Mouse (Mus musculus) kidney, postnatal 36 days (tissue): Measurements from ENCODE around the gene Bcl6.

Experiments used
- DNase-seq, 2 experiments: peaks; one replicate each; pipeline ENCODE4 v3.0.0; 2021 to 2022; ENCODE audit warnings: mixed read lengths in 2 of 2

Gene Bcl6

DNA sequence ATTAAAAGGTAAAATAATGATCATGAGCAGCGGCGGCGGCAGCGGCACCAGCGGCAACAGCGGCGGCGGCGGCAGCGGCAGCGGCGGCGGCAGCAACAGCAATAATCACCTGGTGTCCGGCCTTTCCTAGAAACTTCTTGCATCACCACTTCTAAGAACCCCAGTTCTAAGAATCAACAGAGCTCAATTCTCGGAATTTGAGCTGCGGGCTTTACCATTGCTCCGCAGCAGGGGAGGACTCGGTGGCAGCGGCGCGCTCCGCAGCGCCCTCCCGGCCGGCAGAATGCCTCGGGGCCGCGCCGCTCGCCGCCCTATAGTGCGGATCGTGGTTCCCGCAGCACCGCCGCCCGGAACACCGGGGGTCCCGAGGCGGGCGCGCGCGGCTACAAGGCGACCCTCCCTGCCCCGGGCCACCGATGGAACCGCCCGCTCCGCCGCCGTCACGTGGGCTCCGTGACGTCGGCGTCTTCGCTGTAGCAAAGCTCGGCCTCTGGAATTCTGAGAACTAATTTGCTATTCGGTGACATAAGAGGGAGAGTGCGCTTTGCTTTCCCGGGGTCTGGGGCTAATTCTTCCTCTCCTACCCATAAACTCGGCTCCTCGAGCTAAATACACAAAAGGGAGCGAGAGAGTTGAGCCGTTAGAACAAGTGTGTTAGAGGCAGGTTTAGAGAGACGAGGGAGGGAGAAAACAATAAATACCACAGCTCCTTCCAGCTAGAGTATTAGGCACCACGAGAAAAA is at the start of gene Bcl6, which contains the start of gene Gm37419:
Bcl6 (minus strand) TSS at position 387 of the 743 bp plus-strand sequence.
Gm37419 (plus strand) TSS at position 17 of the 743 bp plus-strand sequence.
- peak; percentile 89 for DNase-seq

DNA sequence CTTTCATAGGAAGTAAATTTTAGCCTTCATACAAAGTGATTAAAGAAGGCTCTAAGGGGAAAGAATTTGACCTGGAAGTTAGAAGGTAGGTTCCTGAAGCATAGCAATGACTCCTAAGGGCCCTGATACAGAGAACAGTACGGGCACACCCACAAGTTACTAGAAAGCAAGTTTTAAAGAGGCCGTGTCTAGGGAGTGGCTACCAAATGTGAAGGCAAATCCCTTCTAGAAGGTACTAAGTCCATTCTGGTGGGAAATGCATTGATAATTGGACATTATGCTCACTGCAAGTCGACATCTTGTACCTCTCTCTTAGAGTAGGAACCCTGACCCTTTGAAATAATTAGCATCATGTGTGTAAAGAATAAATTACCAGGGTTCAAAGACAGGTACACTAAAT is 47.7 kb upstream of the Bcl6 start:
- DNase-seq, result no peak

DNA sequence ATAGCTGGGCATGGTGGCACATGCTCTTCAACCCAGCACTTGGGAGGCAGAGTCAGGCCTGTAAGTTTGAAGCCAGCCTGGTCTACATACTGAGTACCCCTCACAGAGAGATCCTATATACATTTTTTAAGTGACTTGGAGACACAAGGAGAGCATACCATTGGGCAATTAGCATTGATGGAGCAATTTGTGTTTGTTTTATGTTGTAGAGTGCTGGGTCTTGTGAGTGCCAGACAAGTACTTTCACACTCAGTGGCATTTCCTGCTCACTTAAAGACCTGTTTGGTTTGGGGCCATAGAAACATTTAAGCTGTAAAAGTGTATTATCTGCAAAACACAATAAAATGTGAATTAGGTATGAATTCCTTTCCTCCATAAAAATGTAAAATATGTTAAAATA is 47.1 kb upstream of the Bcl6 start:
- DNase-seq, result no peak

DNA sequence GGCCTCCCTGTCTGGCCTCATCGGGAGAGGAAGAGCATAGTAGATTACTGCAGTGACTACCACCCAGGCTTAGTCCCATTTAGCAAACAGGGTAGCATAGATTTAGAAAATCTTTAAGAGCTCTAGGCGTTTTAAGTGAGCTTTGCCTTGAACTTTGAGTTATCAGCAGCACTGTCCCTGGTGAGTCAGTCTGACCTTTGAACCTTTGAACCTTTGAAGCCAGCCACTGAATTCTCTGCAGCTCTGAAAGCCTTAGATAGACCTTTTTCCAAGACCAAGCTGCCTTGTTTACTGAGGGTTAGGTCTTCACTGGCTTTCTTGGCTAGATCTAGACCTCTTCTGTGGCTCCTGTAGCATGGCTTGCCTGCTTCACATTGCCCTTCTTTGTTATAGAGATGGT is 45.8 kb upstream of the Bcl6 start:
- DNase-seq, result peak; percentile 41 to 60

DNA sequence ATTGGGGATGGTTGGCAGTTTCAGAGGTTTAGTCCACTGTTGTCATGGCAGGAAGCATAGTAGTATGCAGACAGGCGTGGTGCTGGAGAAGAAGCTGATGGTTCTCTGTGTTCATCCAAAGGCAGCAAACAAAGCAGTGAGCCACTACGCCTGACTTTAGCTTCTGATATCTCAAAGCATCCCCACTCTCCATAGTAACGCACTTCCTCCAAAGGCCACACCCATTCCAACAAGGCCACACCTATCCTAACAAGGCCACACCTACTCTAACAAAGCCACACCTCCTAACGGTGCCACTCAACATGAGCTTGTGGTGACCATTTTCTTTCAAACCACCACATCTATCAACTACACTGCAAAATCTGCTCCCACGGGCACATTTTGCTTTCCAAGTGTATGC is 44.6 kb upstream of the Bcl6 start:
- no peak for DNase-seq

DNA sequence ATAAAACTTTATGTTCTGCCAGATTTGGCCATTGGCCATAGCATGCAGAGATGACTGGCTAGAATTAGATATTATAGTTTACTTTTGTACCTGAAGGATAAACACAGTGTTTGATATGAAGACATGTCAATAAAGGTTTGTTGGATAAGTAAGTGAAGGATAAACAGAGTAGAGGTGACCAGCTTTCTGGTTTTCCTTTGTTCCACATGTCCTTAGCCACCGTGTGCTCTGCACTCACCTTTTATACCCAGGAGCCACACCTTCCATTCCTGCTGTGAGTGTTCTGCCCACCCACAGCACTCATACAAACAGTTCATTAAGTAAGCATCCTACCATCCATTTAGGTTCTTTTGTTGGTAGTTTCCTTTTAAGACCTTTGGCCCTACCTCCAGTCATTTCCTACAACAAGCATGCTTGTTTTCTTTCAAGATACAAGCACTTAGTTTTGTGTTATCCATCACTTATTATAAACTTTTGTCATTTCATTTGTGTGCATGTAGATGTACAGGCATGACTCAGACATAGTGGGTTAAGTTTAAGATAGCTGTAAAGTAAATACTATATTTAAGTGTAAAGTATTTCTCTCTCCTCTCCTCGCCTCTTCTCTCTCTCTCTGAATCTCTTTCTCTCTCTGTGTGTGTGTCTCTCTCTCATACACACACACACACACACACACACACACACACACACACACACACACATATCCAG is 41.5 kb upstream of the Bcl6 start:
- no peak for DNase-seq

DNA sequence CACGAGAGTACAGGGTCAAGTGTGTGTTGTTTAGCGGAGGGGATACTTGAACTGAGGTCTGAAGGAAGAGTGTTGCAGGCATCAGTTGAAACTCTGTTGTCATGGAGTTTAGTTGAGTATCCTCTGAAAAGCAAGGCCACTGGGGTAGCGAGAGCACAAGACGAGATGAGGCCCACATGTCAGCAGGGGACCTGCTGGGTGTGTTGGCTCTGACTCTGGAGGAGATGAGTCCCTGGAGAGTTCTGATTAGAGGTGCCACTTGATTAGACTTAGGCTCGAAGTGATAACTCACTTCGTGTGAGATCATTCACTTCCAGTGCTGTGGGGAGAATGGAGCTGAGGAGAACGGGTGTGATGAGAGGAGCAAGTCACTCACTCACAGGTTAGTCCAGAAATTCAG is 36.8 kb upstream of the Bcl6 start:
- DNase-seq, result no peak

DNA sequence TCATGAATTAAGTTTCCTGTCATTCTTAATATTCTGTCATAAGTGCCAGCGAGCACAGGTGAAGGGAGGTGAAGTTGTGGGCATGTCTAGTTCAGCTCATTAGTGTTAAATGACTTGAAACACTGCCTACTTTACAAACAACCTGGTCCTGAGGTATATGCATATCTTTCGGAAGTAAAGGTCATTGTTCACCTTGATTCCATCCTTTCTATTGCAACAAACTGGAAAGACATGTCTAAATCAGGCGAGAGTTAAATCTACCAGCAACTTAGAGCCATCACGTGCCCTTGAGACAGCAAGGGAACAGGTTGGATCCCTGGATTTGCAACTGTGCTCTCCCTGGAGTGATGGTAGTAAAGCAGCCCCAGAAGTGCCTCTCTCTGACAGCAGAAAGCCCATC is 34.0 kb upstream of the Bcl6 start:
- no peak for DNase-seq

DNA sequence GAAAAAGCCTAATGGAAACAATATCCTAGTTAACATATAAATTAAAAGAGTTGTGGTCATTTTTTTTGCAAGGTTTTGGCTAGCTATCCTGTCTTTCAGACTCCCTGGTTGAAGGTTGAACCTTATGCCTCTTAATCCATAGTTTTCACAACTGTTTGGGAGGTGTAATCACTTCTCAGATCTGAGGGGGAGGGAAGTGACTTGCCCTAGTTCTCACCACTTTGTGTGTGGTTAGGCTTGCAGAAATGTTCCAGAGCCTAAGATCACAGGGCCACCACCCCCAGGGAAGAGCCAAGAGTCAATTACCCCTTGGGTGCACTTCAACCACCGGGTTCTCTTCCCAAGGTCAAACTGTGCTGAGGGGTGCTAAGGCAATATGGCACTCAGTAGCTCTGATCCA is 33.1 kb upstream of the Bcl6 start:
- DNase-seq, result peak in 1 of 2 experiments; percentile 8

DNA sequence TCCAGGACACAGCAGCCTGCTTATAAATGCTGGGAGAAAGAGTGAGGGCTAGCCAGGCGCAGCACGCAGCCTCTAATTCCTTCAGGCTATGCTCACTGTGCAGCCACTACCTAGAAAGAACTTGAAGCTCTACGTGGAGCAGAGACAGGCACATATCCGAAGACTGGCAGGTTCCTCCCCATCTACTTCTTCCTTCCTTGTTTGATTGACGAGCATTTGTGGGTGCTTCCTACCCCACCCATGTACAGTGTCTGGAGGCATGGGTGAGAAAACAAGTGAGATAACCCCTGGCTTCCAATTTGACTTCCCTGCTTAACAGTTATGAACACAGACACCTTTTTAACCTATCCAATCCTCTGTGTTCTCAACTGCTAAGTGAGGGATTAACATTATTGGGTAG is 28.1 kb upstream of the Bcl6 start:
- DNase-seq, result no peak

DNA sequence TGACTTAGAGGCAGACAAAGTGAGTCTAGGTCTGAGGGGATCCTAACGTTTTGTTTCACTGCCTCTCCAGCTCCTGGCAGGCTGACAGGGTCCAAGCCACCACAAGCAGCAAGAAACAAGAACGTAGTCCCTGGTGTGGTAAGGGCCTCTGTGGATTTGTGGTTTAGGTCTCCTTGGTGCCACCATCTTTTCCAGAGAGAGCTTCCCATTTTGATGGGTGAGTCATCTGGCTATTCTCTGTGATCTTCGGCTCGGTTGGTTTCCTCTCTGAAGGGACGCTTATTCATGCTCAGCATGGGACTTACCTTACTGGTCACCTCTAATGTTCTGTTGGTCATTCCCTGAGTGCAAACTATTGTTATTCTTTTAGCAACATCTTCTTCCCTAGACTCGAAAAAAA is 27.6 kb upstream of the Bcl6 start:
- DNase-seq, result no peak

DNA sequence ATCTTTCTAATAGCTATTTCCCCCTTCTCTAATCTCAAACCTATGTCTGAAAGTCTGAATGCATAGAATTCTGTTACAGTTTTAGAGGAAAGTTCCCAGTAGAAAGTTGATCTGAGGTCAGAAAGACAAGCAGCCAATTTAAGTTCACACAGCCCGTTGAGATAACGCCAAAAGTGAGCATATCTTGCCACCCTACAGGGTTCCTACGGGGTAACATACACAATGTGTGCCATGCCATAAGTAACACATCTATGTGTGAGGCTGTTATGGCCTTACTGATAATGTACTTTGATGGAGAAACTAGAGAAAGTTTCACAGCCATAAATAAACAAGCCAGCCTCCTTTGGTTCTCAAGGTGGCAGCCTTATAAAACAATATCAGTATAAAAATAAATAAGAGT is 25.7 kb upstream of the Bcl6 start:
- no peak for DNase-seq

DNA sequence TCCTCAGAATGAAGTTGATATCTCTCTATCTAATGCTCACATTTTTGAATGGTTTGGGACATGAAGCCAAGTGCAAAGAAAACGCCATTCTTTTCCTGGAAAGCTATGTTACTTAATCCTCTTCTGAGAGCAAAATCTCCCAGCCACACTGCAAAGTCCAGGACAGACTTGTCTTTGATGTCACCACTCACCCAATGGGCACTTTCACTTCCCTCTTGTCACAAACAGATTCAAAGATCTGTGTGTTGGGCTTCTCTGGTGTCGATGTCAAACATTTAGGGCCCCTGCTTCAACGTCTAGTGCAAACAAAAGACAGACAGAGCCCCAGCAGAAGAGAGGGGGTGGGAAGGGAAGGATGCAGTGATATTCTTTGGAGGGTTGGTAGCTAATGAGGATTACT is 23.4 kb upstream of the Bcl6 start:
- DNase-seq, result no peak

DNA sequence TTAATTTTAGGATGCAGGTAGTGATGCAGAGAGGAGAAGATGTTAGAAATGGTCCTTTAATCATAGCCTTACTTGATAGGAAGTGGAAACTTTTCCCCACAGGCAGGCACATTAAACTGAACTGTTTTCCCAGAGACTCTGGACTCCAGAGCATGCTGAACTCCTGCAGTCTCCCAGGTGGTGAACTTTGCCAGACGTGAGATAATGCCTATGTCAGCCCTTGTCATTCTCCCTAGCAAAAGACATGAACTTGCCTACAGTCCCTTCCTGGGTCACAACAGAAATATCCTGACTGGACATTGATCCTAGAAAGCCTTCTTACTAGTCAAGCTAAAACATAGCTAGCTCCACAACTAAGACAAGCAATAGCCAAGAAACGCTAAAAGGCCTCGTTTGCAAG is 22.7 kb upstream of the Bcl6 start:
- peak; percentile 63 to 81 for DNase-seq

DNA sequence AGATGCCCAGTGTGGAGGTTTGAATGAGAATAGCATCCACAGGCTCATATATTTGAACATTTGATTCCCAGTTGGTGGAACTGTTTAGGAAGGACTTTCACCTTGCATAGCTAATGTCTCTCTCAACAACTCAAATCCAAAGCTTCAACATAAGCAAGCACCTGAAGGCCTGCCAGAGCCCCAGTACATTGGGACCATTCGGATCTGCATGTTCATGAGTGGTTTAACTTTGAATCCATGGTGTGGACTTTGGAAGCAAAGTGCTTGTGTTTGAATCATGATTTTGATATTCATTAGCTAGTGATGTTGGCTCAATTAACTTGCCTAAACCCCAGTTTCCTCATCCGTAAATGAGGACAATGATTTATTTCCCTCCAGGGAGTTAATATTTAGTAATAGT is 21.2 kb upstream of the Bcl6 start:
- DNase-seq, result peak; percentile 52 to 68

DNA sequence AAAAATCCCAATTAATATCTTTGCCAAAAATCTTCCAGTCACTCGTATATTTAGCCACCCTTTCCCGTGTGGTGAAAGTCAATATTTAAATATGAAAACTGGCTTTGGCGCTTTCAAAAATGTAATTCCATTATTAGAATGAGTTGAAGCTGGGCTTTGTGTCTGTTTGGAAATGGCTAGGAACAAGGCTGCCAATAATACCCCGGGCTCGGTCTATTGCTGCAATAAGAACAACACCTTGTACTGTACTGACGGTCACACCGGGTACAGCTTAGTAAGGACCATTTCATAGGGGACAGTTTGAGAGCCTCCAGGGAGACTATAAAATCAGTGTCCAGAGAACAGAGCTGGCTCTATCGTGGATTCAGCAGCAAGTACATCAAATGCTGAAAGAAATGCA is 17.3 kb upstream of the Bcl6 start:
- no peak for DNase-seq

DNA sequence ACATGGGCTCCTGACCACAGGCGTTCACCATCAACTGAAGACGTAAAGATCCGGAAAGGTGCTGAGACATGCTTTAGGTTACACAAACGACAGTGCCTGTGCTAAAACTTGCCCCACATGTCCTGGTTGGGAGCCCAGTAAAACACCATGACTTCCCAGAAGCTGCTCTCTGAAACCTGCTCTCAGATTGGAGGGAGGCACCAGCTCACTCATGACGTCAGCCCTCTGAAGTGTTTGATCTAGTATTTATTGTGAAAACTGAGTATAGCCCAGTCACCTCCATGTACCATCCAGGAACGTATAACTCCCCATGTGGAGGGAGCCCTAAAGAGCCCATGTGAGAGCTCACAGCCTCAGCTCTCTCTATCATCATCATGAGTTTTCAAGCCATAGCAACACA is 9.3 kb upstream of the Bcl6 start:
- no peak for DNase-seq

DNA sequence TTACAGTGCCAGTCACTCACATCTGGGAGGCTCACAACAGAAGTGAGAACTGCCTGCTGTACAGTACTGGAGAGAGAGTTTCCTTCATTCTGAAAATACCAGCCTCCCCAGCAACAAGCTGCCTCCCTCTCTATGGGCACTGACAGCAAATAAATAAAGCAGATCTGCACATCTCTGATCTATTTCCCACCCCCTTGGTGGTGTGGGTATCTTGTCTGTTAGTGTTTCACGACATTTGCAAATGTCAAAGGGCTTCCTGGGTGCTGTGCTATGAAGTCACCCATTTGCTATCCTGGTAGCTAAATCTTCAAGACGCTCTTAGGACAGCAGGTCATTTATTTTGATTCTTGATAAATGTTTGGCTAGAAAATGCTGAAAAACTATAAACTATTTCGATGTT is 8.6 kb upstream of the Bcl6 start:
- DNase-seq, result no peak

DNA sequence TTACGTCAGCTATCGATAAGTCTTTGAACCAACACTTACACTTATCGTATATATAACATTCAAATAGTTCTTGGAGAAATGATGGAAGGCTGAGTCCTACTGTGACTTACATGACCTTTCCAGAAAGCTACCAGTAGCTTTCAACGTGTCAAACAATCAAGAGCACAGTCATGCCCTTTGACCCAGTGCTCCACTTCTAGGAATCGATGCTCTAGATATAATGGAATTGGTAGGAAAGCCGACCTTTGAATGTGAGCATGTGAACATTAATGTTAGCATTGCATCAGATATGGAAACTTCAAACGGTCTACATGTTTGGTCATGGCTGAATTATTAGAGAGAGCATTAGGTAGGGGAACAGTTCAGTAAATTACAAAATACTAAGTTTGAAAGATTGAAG is 7.7 kb upstream of the Bcl6 start:
- no peak for DNase-seq

DNA sequence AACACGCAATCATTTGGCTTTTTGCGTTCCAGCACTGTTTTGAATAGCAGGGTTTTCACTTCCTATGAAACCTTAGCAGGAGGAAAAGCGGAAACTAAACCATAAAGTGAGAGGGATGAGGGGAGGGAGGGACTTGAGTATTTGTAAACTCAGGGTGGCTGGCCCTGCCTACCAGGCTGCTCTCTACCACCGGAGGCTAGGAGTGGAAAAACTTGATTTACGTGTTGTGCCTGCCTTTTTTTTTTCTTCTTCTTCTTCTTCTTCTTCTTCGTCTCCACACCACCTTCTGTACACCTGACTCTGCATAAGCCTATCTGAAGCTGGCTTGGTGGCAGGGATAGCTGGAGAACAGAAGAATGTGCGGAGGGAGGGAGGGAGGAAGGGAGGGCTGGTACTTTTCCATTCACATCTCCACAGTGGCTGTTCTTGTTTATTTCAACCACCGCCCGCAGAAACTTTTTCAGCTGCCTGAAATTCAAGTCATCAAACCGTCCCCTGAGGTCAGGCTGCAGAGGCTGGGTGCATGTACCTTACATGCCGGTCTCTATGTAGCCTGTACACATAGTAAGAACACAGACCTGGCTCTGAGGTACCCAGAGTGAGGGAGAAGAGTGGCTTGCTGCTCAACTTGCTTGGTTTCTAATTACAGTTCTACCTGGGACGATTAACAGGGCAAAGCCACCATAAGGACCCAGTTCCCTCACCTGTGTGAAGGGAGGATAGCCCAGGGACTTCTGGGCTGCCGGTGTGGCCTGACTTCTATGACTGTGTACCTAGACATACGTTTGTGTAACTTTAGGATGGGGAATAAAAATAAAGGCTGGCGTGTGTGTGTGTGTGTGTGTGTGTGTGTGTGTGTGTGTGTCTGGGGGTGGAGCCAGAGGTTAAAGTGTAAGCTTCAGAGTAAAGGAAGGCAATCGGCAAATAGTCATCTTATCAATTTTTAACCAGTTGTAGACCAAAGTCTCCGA is 5.0 kb upstream of the Bcl6 start:
- peak; percentile 78 to 84 for DNase-seq

DNA sequence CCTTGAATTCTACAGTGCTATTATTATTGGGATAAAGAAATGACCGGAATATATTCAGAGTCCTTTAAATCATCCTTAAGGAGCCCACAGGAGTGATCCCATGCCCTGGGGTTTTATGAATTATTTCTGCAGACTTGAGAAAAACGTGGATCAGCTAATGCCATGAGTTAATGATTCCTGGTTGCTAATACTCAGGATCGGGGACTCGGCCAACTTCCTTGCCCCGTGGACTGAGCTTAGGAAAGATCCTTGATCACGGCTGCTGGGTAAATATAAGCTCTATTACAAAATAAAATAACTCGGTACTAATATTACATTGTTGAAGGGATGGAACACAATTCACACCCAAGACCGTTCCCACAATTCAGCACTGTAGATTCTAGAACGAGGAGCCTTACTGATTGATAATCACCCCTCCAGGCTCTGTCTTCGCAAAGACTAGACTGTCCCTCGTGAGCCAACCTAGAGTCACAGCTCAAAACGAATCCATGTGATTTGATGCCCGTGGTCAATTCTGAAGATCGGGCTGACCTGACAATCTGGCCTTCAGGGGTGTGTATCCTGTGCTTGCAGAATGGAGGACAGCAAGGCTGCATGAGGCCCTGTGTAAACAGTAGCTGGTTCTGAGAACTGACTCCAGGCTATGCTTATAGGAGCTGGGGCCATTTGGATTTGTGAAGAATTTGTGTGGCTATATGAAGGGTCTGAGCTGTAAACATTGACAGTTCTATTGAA is 3.4 kb upstream of the Bcl6 start:
- peak; percentile 68 to 76 for DNase-seq

DNA sequence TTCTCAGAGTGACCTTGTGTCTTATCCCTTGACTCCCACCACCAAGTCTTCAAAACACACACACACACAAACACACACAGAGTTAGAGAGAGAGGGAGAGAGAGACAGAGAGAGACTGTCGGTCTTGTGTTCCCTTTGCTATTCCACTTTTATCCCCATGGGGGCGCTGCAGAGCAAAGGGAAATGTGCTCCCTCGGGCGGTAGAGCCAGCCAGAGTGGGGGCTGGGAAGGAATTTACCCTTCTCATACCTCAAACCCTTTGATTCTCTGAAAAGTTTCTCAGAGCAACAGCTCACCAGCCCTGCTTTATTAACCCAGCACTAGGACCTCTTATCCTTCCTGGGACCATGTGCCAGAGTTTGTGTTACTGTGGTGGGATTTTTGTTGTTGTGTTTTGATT is 2.5 kb upstream of the Bcl6 start:
- peak; percentile 95 to 97 for DNase-seq
